Mouse (Mus musculus): ENCODE results near the gene Lpcat3.
A peak's percentile ranks its signal among the peaks of the same experiment; 100 is the strongest.
"Not testable (repeated sequence)": the region's sequence is repeated elsewhere in the genome, so short reads cannot be mapped to it uniquely, and the experiment has no call there.

Gene Lpcat3

GRCm38 (mm10) chr6:124678769-124679168 is 15.9 kb downstream of the Lpcat3 start:
- no peak for DNase-seq (ENCODE audit: low spot score in 2 of 2)

- DNase-seq (ENCODE audit: low spot score in 2 of 2), result no peak
Observed at GRCm38 (mm10) chr6:124679486-124679885, 16.7 kb downstream of the Lpcat3 start.

DNA sequence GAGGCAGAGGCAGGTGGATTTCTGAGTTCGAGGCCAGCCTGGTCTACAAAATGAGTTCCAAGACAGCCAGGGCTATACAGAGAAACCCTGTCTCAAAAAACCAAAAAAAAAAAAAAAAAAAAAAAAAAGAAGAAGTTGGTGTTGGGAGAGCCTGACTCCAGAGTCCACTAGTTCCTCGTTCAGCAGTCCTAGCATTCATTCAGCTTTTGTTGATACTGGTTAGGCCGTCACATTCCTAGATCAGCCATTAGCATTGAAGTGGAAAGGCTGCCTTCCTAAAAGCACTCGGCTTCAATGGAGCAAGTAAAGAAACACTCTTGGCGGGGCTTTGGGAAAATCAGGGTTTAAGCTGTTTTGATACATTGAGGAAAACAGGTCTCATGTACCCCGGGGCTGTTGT is 19.5 kb downstream of the Lpcat3 start:
- not testable (repeated sequence) for DNase-seq (ENCODE audit: low spot score in 2 of 2)

- peak in 1 of 2 experiments; percentile 44 for DNase-seq (ENCODE audit: low spot score in 2 of 2)
Observed at GRCm38 (mm10) chr6:124683591-124684417, 21.0 kb downstream of the Lpcat3 start.

DNA sequence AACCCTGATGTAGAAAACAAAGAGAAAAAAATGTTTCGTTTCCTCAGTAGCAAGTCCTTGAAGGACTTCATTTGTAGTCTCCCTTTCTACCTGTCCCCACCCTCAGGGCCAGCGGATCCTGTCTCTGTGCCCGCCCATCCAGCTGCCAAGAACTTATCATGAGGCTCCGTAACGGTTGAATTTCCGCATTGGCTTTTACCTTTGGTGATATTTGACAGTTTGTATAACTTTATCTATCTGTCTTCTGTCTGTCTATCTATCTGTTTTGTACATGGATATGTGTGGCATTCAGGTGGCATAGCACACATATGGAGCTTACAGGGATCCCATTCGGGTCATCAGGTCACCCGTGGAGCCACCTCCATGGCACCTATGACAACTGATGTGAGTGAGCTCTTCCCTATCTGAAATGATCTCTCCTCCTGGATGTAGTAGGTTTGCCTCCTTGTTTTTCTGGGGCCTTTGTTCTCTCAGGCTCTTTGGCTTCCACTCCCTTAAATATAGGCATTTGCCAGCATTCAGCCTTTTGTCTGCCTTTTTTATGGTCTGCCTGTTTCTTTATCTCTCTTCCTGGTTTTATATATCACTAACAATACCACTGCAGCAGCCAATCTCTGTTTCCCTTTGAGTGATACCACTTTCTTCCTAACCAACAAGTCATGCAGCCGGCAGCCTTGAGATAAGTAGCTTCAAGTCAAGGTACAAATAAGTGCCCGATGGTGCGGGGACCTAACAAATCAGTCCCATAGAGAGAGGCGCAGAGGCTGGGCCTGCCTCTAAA is 23.0 kb downstream of the Lpcat3 start:
- no peak for DNase-seq (ENCODE audit: low spot score in 2 of 2)

- not testable (repeated sequence) for DNase-seq (ENCODE audit: low spot score in 2 of 2)
Observed at GRCm38 (mm10) chr6:124686644-124687043, 23.8 kb downstream of the Lpcat3 start.

DNA sequence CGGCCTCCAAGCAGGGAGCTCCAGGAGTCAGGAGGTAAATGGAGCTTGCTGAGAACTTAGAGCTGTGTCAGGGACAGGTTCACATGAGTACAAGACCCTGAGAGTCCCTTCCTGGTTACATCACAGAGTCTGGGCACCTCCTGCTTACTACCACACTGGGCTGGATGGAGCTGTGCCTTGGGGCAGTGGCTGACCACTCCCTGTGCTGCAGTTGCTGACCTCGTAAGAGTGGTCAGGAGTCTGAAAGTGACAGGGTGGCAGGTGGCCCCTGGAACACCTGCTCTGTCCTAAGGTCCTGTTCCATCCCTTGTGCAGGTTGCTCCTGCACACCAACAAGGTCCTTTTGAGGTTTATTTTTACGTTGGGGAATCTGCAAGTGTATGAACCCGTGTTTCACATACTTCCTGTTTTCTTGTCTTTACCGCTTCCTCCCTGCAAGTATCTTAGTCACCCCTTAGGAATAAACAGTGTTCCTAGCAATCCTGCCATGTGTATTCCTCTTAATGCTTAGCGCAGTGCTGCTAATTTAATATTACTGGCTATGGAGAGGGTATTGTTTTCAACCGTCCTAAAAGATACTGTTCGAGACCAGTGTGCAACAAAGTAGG is 25.4 kb downstream of the Lpcat3 start:
- no peak for DNase-seq (ENCODE audit: low spot score in 2 of 2)

- DNase-seq (ENCODE audit: low spot score in 2 of 2), result no peak
Observed at GRCm38 (mm10) chr6:124689011-124689410, 26.2 kb downstream of the Lpcat3 start.

DNA sequence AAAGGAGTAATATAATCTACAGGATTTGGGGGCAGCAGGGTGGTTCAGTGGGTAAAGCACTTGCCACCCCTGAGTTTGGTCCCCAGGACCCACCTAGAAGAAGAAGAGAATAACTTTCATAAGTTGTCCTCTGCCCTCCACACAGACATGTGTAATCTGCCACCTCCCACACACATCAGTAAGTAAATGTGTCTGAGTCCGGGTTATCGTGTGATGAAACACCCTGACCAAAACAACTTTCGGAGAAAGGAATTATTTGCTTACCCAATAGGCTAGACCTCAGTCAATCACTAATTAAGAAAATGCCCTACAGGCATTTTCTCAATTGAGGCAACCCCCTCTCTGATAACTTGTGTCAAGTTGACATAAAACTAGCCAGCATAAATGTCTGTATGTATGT is 27.7 kb downstream of the Lpcat3 start:
- DNase-seq (ENCODE audit: low spot score in 2 of 2), result no peak

GRCm38 (mm10) chr6:124693243-124693981 is 30.6 kb downstream of the Lpcat3 start:
- no peak for DNase-seq (ENCODE audit: low spot score in 2 of 2)

- DNase-seq (ENCODE audit: low spot score in 2 of 2), result peak in 1 of 2 experiments; percentile 57
Observed at GRCm38 (mm10) chr6:124694166-124694955, 31.5 kb downstream of the Lpcat3 start.

- DNase-seq (ENCODE audit: low spot score in 2 of 2), result no peak
Observed at GRCm38 (mm10) chr6:124696441-124697150, 33.8 kb downstream of the Lpcat3 start.

GRCm38 (mm10) chr6:124698751-124699150 is 35.9 kb downstream of the Lpcat3 start:
- no peak for DNase-seq (ENCODE audit: low spot score in 2 of 2)

GRCm38 (mm10) chr6:124699366-124699765 is 36.5 kb downstream of the Lpcat3 start:
- DNase-seq (ENCODE audit: low spot score in 2 of 2), result no peak

- no peak for DNase-seq (ENCODE audit: low spot score in 2 of 2)
Observed at GRCm38 (mm10) chr6:124699962-124700610, 37.3 kb downstream of the Lpcat3 start.

- no peak for DNase-seq (ENCODE audit: low spot score in 2 of 2)
Observed at GRCm38 (mm10) chr6:124701338-124701737, 38.5 kb downstream of the Lpcat3 start.

DNA sequence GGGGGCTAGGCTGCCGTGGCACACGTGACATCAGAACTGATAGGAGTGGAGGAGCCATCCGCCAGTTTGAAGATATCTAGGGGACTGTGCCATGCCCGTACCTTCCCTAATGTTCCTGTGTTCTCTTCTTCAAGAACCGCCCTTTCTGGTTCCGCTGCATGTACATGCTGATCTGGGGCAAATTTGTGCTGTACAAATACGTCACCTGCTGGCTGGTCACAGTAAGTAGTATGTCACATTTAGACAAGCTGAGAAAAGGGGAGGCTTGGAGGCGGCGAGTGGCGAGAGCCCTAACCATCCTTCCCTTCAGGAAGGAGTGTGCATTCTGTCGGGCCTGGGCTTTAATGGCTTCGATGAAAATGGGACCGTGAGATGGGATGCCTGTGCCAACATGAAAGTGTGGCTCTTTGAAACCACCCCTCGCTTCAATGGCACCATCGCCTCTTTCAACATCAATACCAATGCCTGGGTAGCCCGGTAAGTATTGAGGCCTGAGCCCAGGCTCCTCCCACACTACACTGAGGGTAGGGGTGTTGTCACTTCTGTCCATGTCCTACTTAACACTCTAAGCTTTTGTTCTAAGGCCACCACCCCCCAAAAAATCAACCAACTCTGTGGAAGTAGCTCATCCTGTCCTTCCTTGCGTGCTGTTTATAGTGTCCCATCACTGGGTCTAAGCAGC is 39.4 kb downstream of the Lpcat3 start:
- DNase-seq (ENCODE audit: low spot score in 2 of 2), result no peak

DNA sequence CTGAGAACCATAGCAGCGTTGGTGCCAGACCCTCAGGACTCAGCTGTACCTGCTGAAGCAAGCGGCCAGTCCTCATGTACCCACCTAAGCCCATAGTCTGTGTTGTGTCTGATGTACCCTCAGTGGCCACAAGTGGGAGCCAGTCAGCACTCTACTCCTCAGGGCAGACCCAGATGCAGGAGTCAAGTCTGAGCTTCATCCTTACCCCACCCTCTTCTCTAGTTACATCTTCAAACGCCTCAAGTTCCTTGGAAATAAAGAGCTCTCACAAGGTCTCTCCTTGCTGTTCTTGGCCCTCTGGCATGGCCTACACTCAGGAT is 39.9 kb downstream of the Lpcat3 start:
- peak in 1 of 2 experiments; percentile 78 for DNase-seq (ENCODE audit: low spot score in 2 of 2)

- no peak for DNase-seq (ENCODE audit: low spot score in 2 of 2)
Observed at GRCm38 (mm10) chr6:124703789-124704188, 41.0 kb downstream of the Lpcat3 start.
